Mouse (Mus musculus): ENCODE results near the gene 4930467E23Rik. TPM values are rescaled to one million over a fixed set of nuclear protein-coding genes. Genes with fewer than 3 reads are reported as not detected.
"Not testable (repeated sequence)": the region's sequence is repeated elsewhere in the genome, so short reads cannot be mapped to it uniquely, and the experiment has no call there.

4930467E23Rik gene
- polyA plus RNA-seq, 1 experiment from 2014 or later: not detected

- not testable (repeated sequence) for H3K9ac ChIP-seq (ENCODE audit: low read depth, low read length); H3K4me1 ChIP-seq (ENCODE audit: control insufficient read depth, insufficient read depth, low read length); H3K36me3 ChIP-seq (ENCODE audit: control insufficient read depth, insufficient read depth, low read length); H3K27me3 ChIP-seq (ENCODE audit: control insufficient read depth, insufficient read depth, low read length); H3K9me3 ChIP-seq (ENCODE audit: control insufficient read depth, low read length); H3K4me3 ChIP-seq (ENCODE audit: low read length); H3K4me2 ChIP-seq (replicated peaks; ENCODE audit: low read depth, low read length); ATAC-seq (ENCODE audit: low FRiP score, low TSS enrichment); H3K27ac ChIP-seq (ENCODE audit: low read depth, low read length)
- 86% methylated on average over 4 of the region's 4 CpGs for whole genome bisulfite sequencing
These were observed 44.1 kb downstream of the 4930467E23Rik start for GRCm38 (mm10) chr8:19773461-19773860.

DNA sequence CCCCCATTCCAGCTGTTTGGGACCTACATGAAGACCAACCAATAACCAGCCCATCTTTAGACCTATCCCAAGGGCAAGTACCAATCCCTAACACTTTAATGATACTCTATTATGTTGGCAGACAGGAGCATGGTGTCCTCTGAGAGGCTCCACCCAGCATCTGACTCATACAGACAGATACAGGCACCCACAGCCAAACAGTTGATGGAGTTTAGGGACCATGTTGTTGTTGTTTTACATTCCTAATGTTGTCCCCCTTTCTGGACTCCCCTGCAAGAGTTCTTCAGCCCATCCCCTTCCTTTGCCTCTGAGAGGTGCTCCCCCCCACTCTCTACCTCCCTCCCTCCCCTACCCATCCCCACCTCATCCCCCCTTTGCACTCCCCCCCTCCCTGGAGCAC is 46.9 kb downstream of the 4930467E23Rik start:
- not testable (repeated sequence) for H3K27me3 ChIP-seq (ENCODE audit: control insufficient read depth, insufficient read depth, low read length); H3K36me3 ChIP-seq (ENCODE audit: control insufficient read depth, insufficient read depth, low read length); H3K9ac ChIP-seq (ENCODE audit: low read depth, low read length); H3K4me3 ChIP-seq (ENCODE audit: low read length); H3K27ac ChIP-seq (ENCODE audit: low read depth, low read length); H3K4me2 ChIP-seq (replicated peaks; ENCODE audit: low read depth, low read length); ATAC-seq (ENCODE audit: low FRiP score, low TSS enrichment); H3K9me3 ChIP-seq (ENCODE audit: control insufficient read depth, low read length); H3K4me1 ChIP-seq (ENCODE audit: control insufficient read depth, insufficient read depth, low read length)

- not testable (repeated sequence) for H3K4me2 ChIP-seq (replicated peaks; ENCODE audit: low read depth, low read length); H3K27ac ChIP-seq (ENCODE audit: low read depth, low read length); H3K4me3 ChIP-seq (ENCODE audit: low read length); H3K27me3 ChIP-seq (ENCODE audit: control insufficient read depth, insufficient read depth, low read length); H3K36me3 ChIP-seq (ENCODE audit: control insufficient read depth, insufficient read depth, low read length); H3K4me1 ChIP-seq (ENCODE audit: control insufficient read depth, insufficient read depth, low read length); H3K9ac ChIP-seq (ENCODE audit: low read depth, low read length); ATAC-seq (ENCODE audit: low FRiP score, low TSS enrichment); H3K9me3 ChIP-seq (ENCODE audit: control insufficient read depth, low read length)
- WGBS: 42% methylated on average over 2 of the region's 2 CpGs
These were observed 48.1 kb downstream of the 4930467E23Rik start for GRCm38 (mm10) chr8:19777500-19777899.

GRCm38 (mm10) chr8:19778126-19778525 is 48.8 kb downstream of the 4930467E23Rik start:
- H3K27ac ChIP-seq (ENCODE audit: low read depth, low read length); H3K4me1 ChIP-seq (ENCODE audit: control insufficient read depth, insufficient read depth, low read length); H3K4me2 ChIP-seq (replicated peaks; ENCODE audit: low read depth, low read length); H3K9ac ChIP-seq (ENCODE audit: low read depth, low read length); H3K4me3 ChIP-seq (ENCODE audit: low read length); ATAC-seq (ENCODE audit: low FRiP score, low TSS enrichment); H3K27me3 ChIP-seq (ENCODE audit: control insufficient read depth, insufficient read depth, low read length); H3K36me3 ChIP-seq (ENCODE audit: control insufficient read depth, insufficient read depth, low read length); H3K9me3 ChIP-seq (ENCODE audit: control insufficient read depth, low read length): not testable (repeated sequence)
- WGBS: 68% methylated on average over 1 of the region's 1 CpGs

DNA sequence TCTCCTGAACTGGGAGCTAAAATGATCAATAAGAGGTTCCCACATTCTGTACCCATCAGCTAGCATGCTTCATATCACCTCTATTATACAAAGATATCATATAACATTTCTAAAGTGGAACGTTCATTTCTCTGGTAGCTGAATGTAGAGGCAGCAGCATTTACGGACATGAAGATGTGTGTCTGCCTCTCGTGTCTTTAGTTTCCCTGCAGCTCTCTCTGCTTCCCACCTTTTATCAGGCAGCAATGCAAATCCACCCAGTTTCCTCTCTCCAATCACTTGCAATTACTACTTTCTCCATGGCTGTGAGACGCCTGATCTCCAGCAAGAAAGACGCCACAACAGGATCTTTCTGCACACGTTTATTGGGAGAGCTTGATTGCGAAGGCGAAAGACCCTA is 49.5 kb downstream of the 4930467E23Rik start:
- ATAC-seq (ENCODE audit: low FRiP score, low TSS enrichment); H3K4me1 ChIP-seq (ENCODE audit: control insufficient read depth, insufficient read depth, low read length); H3K36me3 ChIP-seq (ENCODE audit: control insufficient read depth, insufficient read depth, low read length); H3K4me3 ChIP-seq (ENCODE audit: low read length); H3K9me3 ChIP-seq (ENCODE audit: control insufficient read depth, low read length); H3K9ac ChIP-seq (ENCODE audit: low read depth, low read length); H3K27me3 ChIP-seq (ENCODE audit: control insufficient read depth, insufficient read depth, low read length); H3K27ac ChIP-seq (ENCODE audit: low read depth, low read length); H3K4me2 ChIP-seq (replicated peaks; ENCODE audit: low read depth, low read length): not testable (repeated sequence)
- WGBS: 95% methylated on average over 8 of the region's 8 CpGs

DNA sequence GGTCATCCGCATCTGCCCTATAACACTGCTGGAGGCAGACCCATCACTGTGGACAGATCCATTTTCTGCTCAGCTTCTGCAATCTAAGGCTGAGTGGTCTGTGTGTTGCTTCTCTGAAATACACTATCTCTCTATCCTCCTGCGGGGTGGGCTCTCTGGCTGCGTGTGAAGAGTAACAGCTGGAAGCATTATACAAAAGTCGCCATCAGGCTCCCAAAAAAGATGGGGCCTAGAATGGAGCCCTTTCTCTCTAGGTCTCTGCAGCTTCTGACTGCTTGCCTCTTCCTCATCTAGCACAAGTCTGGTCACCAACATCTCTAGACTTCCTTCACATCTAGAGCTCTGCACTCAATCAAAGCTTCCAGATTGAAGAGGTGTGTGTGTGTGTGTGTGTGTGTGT is 50.8 kb downstream of the 4930467E23Rik start:
- H3K4me1 ChIP-seq (ENCODE audit: control insufficient read depth, insufficient read depth, low read length); H3K36me3 ChIP-seq (ENCODE audit: control insufficient read depth, insufficient read depth, low read length); H3K9ac ChIP-seq (ENCODE audit: low read depth, low read length): not testable (repeated sequence)

GRCm38 (mm10) chr8:19780658-19781057 is 51.3 kb downstream of the 4930467E23Rik start:
- H3K27me3 ChIP-seq (ENCODE audit: control insufficient read depth, insufficient read depth, low read length); H3K4me3 ChIP-seq (ENCODE audit: low read length); H3K4me1 ChIP-seq (ENCODE audit: control insufficient read depth, insufficient read depth, low read length); H3K9ac ChIP-seq (ENCODE audit: low read depth, low read length); H3K9me3 ChIP-seq (ENCODE audit: control insufficient read depth, low read length); ATAC-seq (ENCODE audit: low FRiP score, low TSS enrichment); H3K4me2 ChIP-seq (replicated peaks; ENCODE audit: low read depth, low read length); H3K36me3 ChIP-seq (ENCODE audit: control insufficient read depth, insufficient read depth, low read length); H3K27ac ChIP-seq (ENCODE audit: low read depth, low read length): not testable (repeated sequence)

More for the DNA sequence above, 50.8 kb downstream of the 4930467E23Rik start:
- 95% methylated on average over 4 of the region's 4 CpGs for WGBS
- not testable (repeated sequence) for H3K27me3 ChIP-seq (ENCODE audit: control insufficient read depth, insufficient read depth, low read length); H3K27ac ChIP-seq (ENCODE audit: low read depth, low read length); H3K9me3 ChIP-seq (ENCODE audit: control insufficient read depth, low read length); H3K4me3 ChIP-seq (ENCODE audit: low read length); H3K4me2 ChIP-seq (replicated peaks; ENCODE audit: low read depth, low read length); ATAC-seq (ENCODE audit: low FRiP score, low TSS enrichment)

DNA sequence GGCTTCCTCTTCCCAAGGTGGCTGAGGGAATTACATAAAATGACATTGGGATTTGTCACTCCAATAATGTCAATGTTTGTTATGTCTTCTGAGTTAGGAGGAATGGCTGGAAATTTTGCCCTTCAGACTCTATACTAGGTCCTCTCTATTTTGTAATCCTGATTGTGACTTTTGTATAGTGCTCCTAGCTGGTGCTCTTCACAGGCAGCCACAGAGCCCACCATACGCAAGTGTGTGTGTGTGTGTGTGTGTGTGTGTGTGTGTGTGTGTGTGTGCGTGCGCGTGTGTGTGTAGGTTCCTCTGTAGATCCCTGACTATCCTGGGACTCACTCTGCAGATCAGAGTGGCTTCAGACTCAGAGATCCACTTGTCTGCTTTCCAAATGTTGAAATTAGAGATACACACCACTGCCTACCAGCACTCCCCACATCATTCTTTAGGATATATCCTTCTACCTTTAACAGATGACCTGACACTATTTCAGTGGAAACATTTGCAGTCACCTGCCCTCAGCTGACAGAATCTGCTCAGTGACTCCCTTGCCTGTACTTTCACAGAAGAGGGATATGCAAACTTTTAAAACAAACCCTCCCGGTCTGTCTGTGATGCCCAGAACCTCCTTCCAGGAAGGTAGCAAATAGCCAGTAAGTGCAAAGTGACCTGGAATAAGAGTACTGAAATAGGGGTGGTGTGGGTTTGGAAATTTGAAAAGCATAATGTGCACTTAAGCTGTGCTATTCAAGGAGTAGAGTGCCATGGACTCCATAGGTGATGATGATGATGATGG is 52.1 kb downstream of the 4930467E23Rik start:
- not testable (repeated sequence) for H3K9me3 ChIP-seq (ENCODE audit: control insufficient read depth, low read length); H3K27me3 ChIP-seq (ENCODE audit: control insufficient read depth, insufficient read depth, low read length); H3K36me3 ChIP-seq (ENCODE audit: control insufficient read depth, insufficient read depth, low read length); H3K4me3 ChIP-seq (ENCODE audit: low read length); H3K4me2 ChIP-seq (replicated peaks; ENCODE audit: low read depth, low read length); H3K4me1 ChIP-seq (ENCODE audit: control insufficient read depth, insufficient read depth, low read length); H3K9ac ChIP-seq (ENCODE audit: low read depth, low read length); ATAC-seq (ENCODE audit: low FRiP score, low TSS enrichment); H3K27ac ChIP-seq (ENCODE audit: low read depth, low read length)
- WGBS: 90% methylated on average over 5 of the region's 5 CpGs

- not testable (repeated sequence) for H3K9ac ChIP-seq (ENCODE audit: low read depth, low read length); H3K9me3 ChIP-seq (ENCODE audit: control insufficient read depth, low read length); H3K4me3 ChIP-seq (ENCODE audit: low read length); H3K4me1 ChIP-seq (ENCODE audit: control insufficient read depth, insufficient read depth, low read length); H3K27me3 ChIP-seq (ENCODE audit: control insufficient read depth, insufficient read depth, low read length); ATAC-seq (ENCODE audit: low FRiP score, low TSS enrichment); H3K36me3 ChIP-seq (ENCODE audit: control insufficient read depth, insufficient read depth, low read length); H3K4me2 ChIP-seq (replicated peaks; ENCODE audit: low read depth, low read length); H3K27ac ChIP-seq (ENCODE audit: low read depth, low read length)
- WGBS: 87% methylated on average over 3 of the region's 3 CpGs
These were observed 53.4 kb downstream of the 4930467E23Rik start for GRCm38 (mm10) chr8:19782736-19783135.

Measured in kidney, embryonic 14.5 days (tissue).